Mouse (Mus musculus): ENCODE results near the gene Gm6676. TPM values are rescaled to one million over a fixed set of nuclear protein-coding genes. Genes with fewer than 3 reads are reported as not detected.

Gene Gm6676
- polyA plus RNA-seq (2017; shearing (Covaris generic)): not detected

GRCm38 (mm10) chr14:7125312-7125711 lies at the start of gene Gm6676:
Gm6676 (minus strand) TSS chr14:7125412.

GRCm38 (mm10) chr14:7174483-7174971 lies 49.3 kb upstream of the Gm6676 start, which contains the start of gene Gm3512:
Gm3512 (minus strand) TSS chr14:7174533.

GRCm38 (mm10) chr14:7100521-7100920 lies 24.7 kb downstream of the Gm6676 start, which contains the start of gene Gm3696:
Gm3696 (minus strand) TSS chr14:7100621.

Other genes with a start within 250 kb of the Gm6676 start
- gene Gm3667, start 235.4 kb downstream of the Gm6676 start, polyA plus RNA-seq (2017; shearing (Covaris generic)): 1 to 10 TPM; 1.9 to 2.7 TPM
- not detected for gene Gm6356, start 151.6 kb downstream of the Gm6676 start, polyA plus RNA-seq (2017; shearing (Covaris generic))
- gene Gm10406, start 98.0 kb downstream of the Gm6676 start, polyA plus RNA-seq (2017; shearing (Covaris generic)): 1 to 10 TPM in 1 of 2 experiments, under 1 TPM in 1; 0.47 to 1.2 TPM
- not detected for gene Gm3685, start 80.4 kb downstream of the Gm6676 start, polyA plus RNA-seq (2017; shearing (Covaris generic))
- gene Gm3696, start 24.8 kb downstream of the Gm6676 start, polyA plus RNA-seq (2017; shearing (Covaris generic)): 1 to 10 TPM; 1.8 to 2.4 TPM
- gene Gm3512, start 49.1 kb upstream of the Gm6676 start, polyA plus RNA-seq (2017; shearing (Covaris generic)): 1 to 10 TPM; 3.6 to 3.7 TPM
- not detected for gene Gm16434, start 69.1 kb upstream of the Gm6676 start, polyA plus RNA-seq (2017; shearing (Covaris generic))
- gene Gm3727, start 139.3 kb upstream of the Gm6676 start, polyA plus RNA-seq (2017; shearing (Covaris generic)): not detected
- 1 to 10 TPM; 6.0 to 6.3 TPM for gene Gm3739, start 189.6 kb upstream of the Gm6676 start, polyA plus RNA-seq (2017; shearing (Covaris generic))
- gene Gm5797, start 207.0 kb upstream of the Gm6676 start, polyA plus RNA-seq (2017; shearing (Covaris generic)): not detected
- not detected for gene Gm8374, start 239.7 kb upstream of the Gm6676 start, polyA plus RNA-seq (2017; shearing (Covaris generic))